Mouse (Mus musculus) forebrain, embryonic 14.5 days (tissue): ENCODE measurements at regions not wholly inside any gene's neighbourhood (a gene's known extent, or its start where the extent isn't known, plus 50 kb on each side); places are given as distances from the start of the nearest gene placed in this dataset.

Experiments
- ATAC-seq: fragments of 200-750 bp; cut with Nextera tagmentation; 2 replicates; pipeline ENCODE4 v1.8.0; 2017; ENCODE audit warnings: mild to moderate bottlenecking, moderate library complexity
- DNase-seq: peaks from one replicate; pipeline ENCODE4 v3.0.0-alpha.2; 2015; ENCODE audit warnings: low spot score
- H3K27ac ChIP-seq: fragments of 300-500 bp; sonication (generic); 2 replicates; pipeline ENCODE4 v1.5.1; 2014; ENCODE audit warnings: low read depth, mild to moderate bottlenecking, control low read depth, low read length, moderate library complexity
- H3K27me3 ChIP-seq: fragments of 300-500 bp; sonication (generic); replicated peaks from 2 replicates; pipeline ENCODE4 v1.6.1; 2014; ENCODE audit warnings: low read length, control low read depth, mixed read lengths; ENCODE audit not compliant: control insufficient read depth, insufficient read depth
- H3K36me3 ChIP-seq: fragments of 300-500 bp; sonication (generic); 2 replicates; pipeline ENCODE4 v1.6.1; 2014; ENCODE audit warnings: low read length, control low read depth; ENCODE audit not compliant: control insufficient read depth, insufficient read depth
- H3K4me1 ChIP-seq: fragments of 300-500 bp; sonication (generic); 2 replicates; pipeline ENCODE4 v1.6.1; 2014; ENCODE audit warnings: antibody characterized with exemption, low read length, control low read depth; ENCODE audit not compliant: control insufficient read depth, insufficient read depth
- H3K4me2 ChIP-seq: fragments of 300-500 bp; sonication (generic); 2 replicates; pipeline ENCODE4 v1.6.1; 2014; ENCODE audit warnings: mild to moderate bottlenecking, control low read depth, low read length
- H3K4me3 ChIP-seq: fragments of 300-500 bp; sonication (generic); 2 replicates; pipeline ENCODE4 v1.5.1; 2014; ENCODE audit warnings: low read depth, low read length, control low read depth
- H3K9ac ChIP-seq: fragments of 300-500 bp; sonication (generic); 2 replicates; pipeline ENCODE4 v1.6.1; 2014; ENCODE audit warnings: mild to moderate bottlenecking, low read length, control low read depth, moderate library complexity
- H3K9me3 ChIP-seq: fragments of 300-500 bp; sonication (generic); replicated peaks from 2 replicates; pipeline ENCODE4 v1.6.1; 2016; ENCODE audit warnings: low read length, control low read depth, mixed read lengths; ENCODE audit not compliant: control insufficient read depth
- WGBS: fragments of 180-500 bp; shearing (Covaris S2); extraction: QIAGEN DNeasy Blood & Tissue Kit; methylation state at CpG from one replicate; pipeline ENCODE4 v1.1.7; 2014; 5-methylcytosine and 5-hydroxymethylcytosine counted together

GRCm38 (mm10) chr1:109471671-109472070 lies 510.6 kb upstream of the Cdh7 start:
- H3K4me1 ChIP-seq: no peaks in the 10 kb centered on the region
- ATAC-seq (peak; percentile 71; the same call in 1 of the 2 replicates), DNase-seq (peak; percentile 76)
- no peak overlapping the region for H3K4me2 ChIP-seq
- H3K36me3 ChIP-seq: no peaks in the 10 kb centered on the region
- H3K27ac ChIP-seq: no peak overlapping the region
- H3K9me3 ChIP-seq: no peaks in the 10 kb centered on the region
- no peak overlapping the region for H3K9ac ChIP-seq
- WGBS: 54% methylated on average over 3 of the region's 3 CpGs
- no peak overlapping the region for H3K4me3 ChIP-seq
- no peaks in the 10 kb centered on the region for H3K27me3 ChIP-seq

DNA sequence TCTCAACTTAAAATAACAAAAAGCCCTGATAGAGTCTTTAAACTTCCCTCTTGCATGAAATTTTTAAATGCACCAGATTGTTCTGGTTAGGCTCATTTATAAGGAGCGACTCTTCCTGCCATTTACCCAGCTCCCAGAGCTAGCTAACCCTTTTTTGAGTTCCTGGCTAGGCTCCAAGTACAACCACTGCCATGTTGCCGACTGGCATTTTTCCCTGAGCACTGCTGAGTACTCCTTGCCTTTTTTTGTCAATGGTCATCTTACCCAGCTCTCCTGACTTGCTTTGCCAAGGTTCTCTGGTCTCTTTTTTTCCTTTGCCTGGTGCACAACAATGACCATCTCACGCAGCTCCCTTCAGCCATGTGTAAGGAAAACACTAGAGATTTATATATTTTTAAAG lies 500.8 kb upstream of the Cdh7 start:
- no peak overlapping the region for H3K9ac ChIP-seq
- no peaks in the 10 kb centered on the region for H3K36me3 ChIP-seq
- 59% methylated on average over 3 of the region's 3 CpGs for WGBS
- no peak overlapping the region for H3K4me2 ChIP-seq
- DNase-seq: peak; percentile 39
- H3K9me3 ChIP-seq: no peaks in the 10 kb centered on the region
- H3K4me1 ChIP-seq: no peaks in the 10 kb centered on the region
- ATAC-seq: no peak
- H3K4me3 ChIP-seq: no peak overlapping the region
- H3K27ac ChIP-seq: no peak overlapping the region
- no peaks in the 10 kb centered on the region for H3K27me3 ChIP-seq

- no peaks in the 10 kb centered on the region for H3K9me3 ChIP-seq
- no peaks in the 10 kb centered on the region for H3K4me1 ChIP-seq
- no peak for DNase-seq
- H3K27ac ChIP-seq: no peak overlapping the region
- H3K27me3 ChIP-seq: no peaks in the 10 kb centered on the region
- H3K4me2 ChIP-seq: no peak overlapping the region
- no peak overlapping the region for H3K9ac ChIP-seq
- no peaks in the 10 kb centered on the region for H3K36me3 ChIP-seq
- H3K4me3 ChIP-seq: no peak overlapping the region
- WGBS: 71% methylated on average over 1 of the region's 1 CpGs
- no peak for ATAC-seq
Observed at GRCm38 (mm10) chr1:109495936-109496335, 486.3 kb upstream of the Cdh7 start.

GRCm38 (mm10) chr1:109512632-109513259 lies 469.5 kb upstream of the Cdh7 start:
- Histone ChIP-seq H3K4me2 (no peak overlapping the region), H3K4me1 (no peaks in the 10 kb centered on the region), H3K27ac (no peak overlapping the region), H3K36me3 (no peaks in the 10 kb centered on the region), H3K9ac (no peak overlapping the region), H3K9me3 (no peaks in the 10 kb centered on the region), H3K27me3 (no peaks in the 10 kb centered on the region), H3K4me3 (no peak overlapping the region)
- DNase-seq: peak; percentile 88
- ATAC-seq: peak; percentile 91
- WGBS: 56% methylated on average over 1 of the region's 1 CpGs

GRCm38 (mm10) chr1:109514375-109514774 lies 467.9 kb upstream of the Cdh7 start:
- ATAC-seq (peak; percentile 45; the same call in 1 of the 2 replicates), DNase-seq (peak; percentile 66)
- H3K27me3 ChIP-seq: no peaks in the 10 kb centered on the region
- no peaks in the 10 kb centered on the region for H3K36me3 ChIP-seq
- no peak overlapping the region for H3K4me2 ChIP-seq
- 25% methylated on average over 1 of the region's 1 CpGs for WGBS
- no peak overlapping the region for H3K9ac ChIP-seq
- H3K4me3 ChIP-seq: no peak overlapping the region
- no peak overlapping the region for H3K27ac ChIP-seq
- H3K9me3 ChIP-seq: no peaks in the 10 kb centered on the region
- no peaks in the 10 kb centered on the region for H3K4me1 ChIP-seq
